Mouse (Mus musculus): ENCODE results near the gene Ski. TPM values are rescaled to one million over a fixed set of nuclear protein-coding genes. Genes with fewer than 3 reads are reported as not detected.

The Ski gene
- polyA plus RNA-seq, 1 experiment, result 0.57 TPM

- TF ChIP-seq TAL1 (IDR thresholded peaks at IDR 0.05; ENCODE audit: low read length) (no peak), GATA1 (IDR thresholded peaks at IDR 0.05; ENCODE audit: low read length) (no peak)
- H3K36me3 ChIP-seq (ENCODE audit: control insufficient read depth), result peaks cover 18% of the 10 kb centered on the region
- no peak overlapping the region for H3K4me3 ChIP-seq (replicated peaks)
- peaks cover 37% of the 10 kb centered on the region for H3K27me3 ChIP-seq (ENCODE audit: control insufficient read depth)
- H3K4me1 ChIP-seq (ENCODE audit: control insufficient read depth), result peaks cover 14% of the 10 kb centered on the region
- H3K9me3 ChIP-seq (ENCODE audit: control insufficient read depth, low read length), result no peaks in the 10 kb centered on the region
Measured at GRCm38 (mm10) chr4:155152476-155152875, 69.9 kb downstream of the Ski start.

DNA sequence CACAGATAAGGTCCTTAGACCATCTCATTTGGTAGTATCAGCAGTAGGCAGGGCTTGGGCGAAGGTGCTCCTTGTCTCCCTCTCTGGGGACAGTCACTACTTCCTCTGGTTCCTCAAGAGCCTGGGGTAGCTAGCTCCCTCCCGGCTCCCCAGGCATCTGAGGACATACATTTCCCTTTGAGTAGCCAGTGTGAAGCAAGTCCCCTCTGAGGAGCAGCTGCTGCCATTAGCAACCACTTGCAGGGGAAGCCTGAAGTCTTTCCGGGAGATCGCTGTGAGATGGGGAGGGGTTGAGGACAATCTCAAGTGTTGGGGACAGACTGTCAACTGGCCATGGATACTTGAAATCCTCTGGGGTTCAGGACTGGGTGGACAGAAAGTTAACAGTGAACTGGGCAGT is 70.5 kb downstream of the Ski start:
- H3K27me3 ChIP-seq (ENCODE audit: control insufficient read depth), result peaks cover 37% of the 10 kb centered on the region
- no peaks in the 10 kb centered on the region for H3K9me3 ChIP-seq (ENCODE audit: control insufficient read depth, low read length)
- H3K4me3 ChIP-seq (replicated peaks), result no peak overlapping the region
- peaks cover 14% of the 10 kb centered on the region for H3K4me1 ChIP-seq (ENCODE audit: control insufficient read depth)
- peaks cover 12% of the 10 kb centered on the region for H3K36me3 ChIP-seq (ENCODE audit: control insufficient read depth)
- TF ChIP-seq GATA1 (IDR thresholded peaks at IDR 0.05; ENCODE audit: low read length) (no peak), TAL1 (IDR thresholded peaks at IDR 0.05; ENCODE audit: low read length) (no peak)

- peak overlapping the region; percentile 40 for H3K4me3 ChIP-seq (replicated peaks)
- peaks cover 14% of the 10 kb centered on the region for H3K4me1 ChIP-seq (ENCODE audit: control insufficient read depth)
- TF ChIP-seq GATA1 (IDR thresholded peaks at IDR 0.05; ENCODE audit: low read length), result no peak
- TF ChIP-seq TAL1 (IDR thresholded peaks at IDR 0.05; ENCODE audit: low read length), result no peak
- H3K9me3 ChIP-seq (ENCODE audit: control insufficient read depth, low read length), result no peaks in the 10 kb centered on the region
- H3K36me3 ChIP-seq (ENCODE audit: control insufficient read depth), result peaks cover 6% of the 10 kb centered on the region
- peaks cover 37% of the 10 kb centered on the region for H3K27me3 ChIP-seq (ENCODE audit: control insufficient read depth)
Measured at GRCm38 (mm10) chr4:155151221-155151788, 71.1 kb downstream of the Ski start.

DNA sequence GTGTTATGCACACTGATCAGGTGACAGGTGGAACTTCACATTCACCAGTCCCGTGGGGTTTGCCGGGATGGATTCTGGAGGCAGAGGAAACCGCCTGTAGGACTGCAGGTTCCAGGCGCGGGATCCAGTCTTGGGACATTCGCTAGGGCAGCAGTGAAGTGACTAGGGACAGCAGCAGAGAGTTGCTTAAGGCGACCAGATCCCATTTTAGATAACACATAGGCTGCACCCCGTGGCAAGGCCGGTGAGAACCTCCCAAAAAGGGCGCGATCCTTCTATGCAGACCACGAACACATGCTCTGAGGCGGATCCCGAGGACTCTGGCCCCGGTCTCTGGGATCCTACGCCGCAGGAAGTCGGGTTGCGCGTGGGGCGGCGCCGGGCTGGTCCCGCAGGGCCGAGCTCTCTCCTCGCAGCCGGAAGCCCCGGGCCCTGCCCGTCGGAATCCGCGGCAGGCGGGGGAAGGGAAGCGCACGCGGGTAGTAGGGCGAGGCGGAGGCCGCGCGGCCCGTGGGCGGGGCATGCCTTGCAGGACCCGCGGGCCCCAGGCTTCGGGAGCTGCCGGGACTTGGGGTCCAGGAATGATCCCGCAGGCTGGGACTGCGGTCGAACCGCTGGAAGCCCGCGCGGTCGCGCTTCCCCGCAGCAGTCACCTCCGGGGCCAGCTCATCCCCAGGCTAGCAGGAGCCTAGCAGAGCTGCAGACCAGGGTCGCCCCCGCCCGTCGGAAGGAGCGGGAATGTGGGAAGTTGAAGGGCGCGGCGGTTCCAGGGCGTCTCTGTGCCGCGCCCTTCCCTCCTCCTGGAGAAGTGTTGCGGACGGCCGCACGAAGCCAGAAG is 71.9 kb downstream of the Ski start:
- Histone ChIP-seq H3K4me3 (replicated peaks) (peak overlapping the region; percentile 40), H3K9me3 (ENCODE audit: control insufficient read depth, low read length) (no peaks in the 10 kb centered on the region), H3K4me1 (ENCODE audit: control insufficient read depth) (peaks cover 14% of the 10 kb centered on the region), H3K36me3 (ENCODE audit: control insufficient read depth) (peaks cover 5% of the 10 kb centered on the region; the same call in 1 of the 2 replicates), H3K27me3 (ENCODE audit: control insufficient read depth) (peaks cover 37% of the 10 kb centered on the region)
- TF ChIP-seq TAL1 (IDR thresholded peaks at IDR 0.05; ENCODE audit: low read length) (no peak), GATA1 (IDR thresholded peaks at IDR 0.05; ENCODE audit: low read length) (0 out of 2 replicates have a peak, but pooled peaks have one; percentile 28)

DNA sequence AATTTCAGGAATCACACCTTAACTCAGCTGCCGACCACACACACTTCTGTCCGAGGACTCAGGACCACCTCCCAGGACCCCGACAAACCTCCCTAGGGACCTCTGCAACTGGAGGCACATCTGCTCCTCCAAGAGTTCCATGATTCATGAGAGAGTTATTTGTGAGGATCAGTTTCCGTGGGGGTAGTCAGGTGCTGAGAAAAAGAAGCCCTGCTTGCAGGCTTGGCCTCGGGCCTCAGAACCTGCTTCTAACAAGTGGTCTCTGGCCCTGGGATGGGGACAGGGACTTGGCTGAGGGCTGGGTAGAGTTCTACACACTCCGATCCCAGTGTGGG is 72.5 kb downstream of the Ski start:
- Histone ChIP-seq H3K9me3 (ENCODE audit: control insufficient read depth, low read length) (no peaks in the 10 kb centered on the region), H3K36me3 (ENCODE audit: control insufficient read depth) (peaks cover 2% of the 10 kb centered on the region; the same call in 1 of the 2 replicates), H3K4me1 (ENCODE audit: control insufficient read depth) (peaks cover 14% of the 10 kb centered on the region), H3K4me3 (replicated peaks) (no peak overlapping the region), H3K27me3 (ENCODE audit: control insufficient read depth) (peaks cover 37% of the 10 kb centered on the region)
- TF ChIP-seq TAL1 (IDR thresholded peaks at IDR 0.05; ENCODE audit: low read length) (no peak), GATA1 (IDR thresholded peaks at IDR 0.05; ENCODE audit: low read length) (no peak)

DNA sequence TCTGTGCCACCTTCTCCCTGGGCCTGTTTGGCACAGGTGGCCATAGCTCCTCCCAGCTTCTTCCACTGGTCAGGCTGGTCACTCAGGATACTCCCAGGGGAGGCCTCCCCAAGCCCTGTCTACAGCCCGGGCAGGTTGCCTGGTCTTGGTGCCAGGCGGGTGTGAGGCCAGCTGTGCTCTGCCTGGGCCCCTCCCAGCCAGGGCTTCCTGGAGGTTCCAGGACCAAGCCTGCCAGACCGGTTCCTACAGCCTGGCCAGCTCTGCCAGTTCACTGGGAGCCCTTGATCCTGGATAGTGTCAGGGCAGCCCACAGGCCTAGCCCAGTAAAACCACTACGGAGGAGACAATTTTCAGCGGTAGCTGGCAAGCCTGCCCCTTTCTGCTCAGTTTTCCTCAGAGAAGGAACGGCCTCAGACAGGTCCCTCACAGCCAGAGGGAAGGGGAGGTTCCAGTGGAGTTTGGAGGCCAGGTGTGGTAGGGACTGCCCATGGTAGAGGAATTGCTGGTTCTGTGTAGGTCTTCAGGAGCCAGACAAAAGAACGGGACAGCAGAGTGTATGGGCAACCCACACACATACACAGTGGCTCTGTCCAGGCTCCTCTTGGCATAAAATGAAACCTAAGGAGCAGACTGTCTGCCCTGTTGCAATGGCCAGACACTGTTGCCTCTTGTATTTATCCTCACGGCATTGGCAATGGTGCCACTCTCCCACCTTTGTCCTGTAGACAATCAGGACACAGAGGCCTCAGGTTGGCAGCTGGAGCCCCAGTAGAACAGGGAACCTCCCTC is 73.3 kb downstream of the Ski start:
- Histone ChIP-seq H3K36me3 (ENCODE audit: control insufficient read depth) (no peaks in the 10 kb centered on the region), H3K4me3 (replicated peaks) (no peak overlapping the region), H3K27me3 (ENCODE audit: control insufficient read depth) (peaks cover 37% of the 10 kb centered on the region), H3K9me3 (ENCODE audit: control insufficient read depth, low read length) (no peaks in the 10 kb centered on the region), H3K4me1 (ENCODE audit: control insufficient read depth) (peaks cover 14% of the 10 kb centered on the region)
- TF ChIP-seq TAL1 (IDR thresholded peaks at IDR 0.05; ENCODE audit: low read length) (no peak), GATA1 (IDR thresholded peaks at IDR 0.05; ENCODE audit: low read length) (no peak)

DNA sequence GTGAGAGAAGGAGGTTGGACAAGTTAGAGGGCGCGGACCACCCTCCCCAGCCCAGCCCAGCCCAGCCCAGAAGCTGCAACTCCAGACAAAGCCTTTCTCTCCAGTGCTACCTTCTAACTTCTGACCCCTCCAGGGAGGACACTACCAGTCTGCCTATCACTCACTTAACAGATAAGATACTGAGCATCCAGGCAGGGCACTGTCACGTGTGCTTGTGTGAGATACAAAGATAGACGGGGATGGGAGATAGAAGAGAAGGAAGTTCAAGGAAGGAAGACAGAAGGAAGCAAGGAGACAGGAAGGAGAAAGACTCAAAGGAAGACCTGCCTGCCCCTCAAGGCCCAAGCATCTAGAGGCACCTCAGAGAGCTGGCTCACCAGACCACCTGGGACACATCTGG is 73.9 kb downstream of the Ski start:
- H3K4me3 ChIP-seq (replicated peaks), result no peak overlapping the region
- H3K27me3 ChIP-seq (ENCODE audit: control insufficient read depth), result peaks cover 37% of the 10 kb centered on the region
- peaks cover 14% of the 10 kb centered on the region for H3K4me1 ChIP-seq (ENCODE audit: control insufficient read depth)
- no peaks in the 10 kb centered on the region for H3K36me3 ChIP-seq (ENCODE audit: control insufficient read depth)
- TF ChIP-seq GATA1 (IDR thresholded peaks at IDR 0.05; ENCODE audit: low read length) (no peak), TAL1 (IDR thresholded peaks at IDR 0.05; ENCODE audit: low read length) (no peak)
- no peaks in the 10 kb centered on the region for H3K9me3 ChIP-seq (ENCODE audit: control insufficient read depth, low read length)

GRCm38 (mm10) chr4:155146107-155146823 is 76.1 kb downstream of the Ski start:
- Histone ChIP-seq H3K4me3 (replicated peaks) (no peak overlapping the region), H3K9me3 (ENCODE audit: control insufficient read depth, low read length) (no peaks in the 10 kb centered on the region), H3K36me3 (ENCODE audit: control insufficient read depth) (no peaks in the 10 kb centered on the region), H3K4me1 (ENCODE audit: control insufficient read depth) (peaks cover 14% of the 10 kb centered on the region), H3K27me3 (ENCODE audit: control insufficient read depth) (peaks cover 26% of the 10 kb centered on the region)
- TF ChIP-seq GATA1 (IDR thresholded peaks at IDR 0.05; ENCODE audit: low read length) (no peak), TAL1 (IDR thresholded peaks at IDR 0.05; ENCODE audit: low read length) (no peak)

All from erythroblast, embryonic 14.5 days (primary cell).